Mouse (Mus musculus): Measurements from ENCODE around the gene Map7. TPM values are rescaled to one million over a fixed set of nuclear protein-coding genes. Genes with fewer than 3 reads are reported as not detected.

Gene Map7
- total RNA-seq, 1 experiment = 35.2 TPM

DNA sequence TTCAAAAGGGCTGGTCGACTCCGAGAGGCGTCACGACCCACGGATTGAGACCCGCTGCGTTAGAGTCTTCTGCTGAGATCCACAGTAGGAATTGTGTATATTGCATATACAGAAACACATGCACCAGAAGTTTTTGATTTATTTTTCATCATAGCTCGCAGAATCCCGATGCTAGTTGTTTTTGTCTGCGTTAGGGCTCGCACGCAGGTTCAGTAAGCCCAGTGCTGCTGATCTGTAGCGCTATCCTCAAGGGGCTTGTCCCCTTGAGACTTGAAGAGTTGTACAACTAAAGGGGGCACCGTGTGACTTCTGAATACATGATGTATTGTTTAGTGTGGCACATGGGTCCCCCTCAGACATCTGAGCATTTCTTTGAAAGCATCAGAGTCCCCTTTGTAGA, 41.2 kb upstream of the Map7 start:
- no peak overlapping the region for H3K27ac ChIP-seq (ENCODE audit: insufficient read depth, low read depth, low read length, poor library complexity, severe bottlenecking)
- in situ Hi-C loops (cut with MboI; ENCODE audit: low sequenced_read_pairs in 2 of 2, unreplicated experiment in 2 of 2) = loop anchor here in 1 of 2 experiments (25.0 kb wide), 1 partner anchor 395 kb away; the partner anchor contains the start of gene Il20ra
- H3K36me3 ChIP-seq (ENCODE audit: control insufficient read depth, insufficient read depth, low read length, poor library complexity, severe bottlenecking) = no peaks in the 10 kb centered on the region
- TF ChIP-seq CHD2 (IDR thresholded peaks at IDR 0.05; ENCODE audit: low read depth, low read length) = no peak
- TF ChIP-seq ZNF384 (IDR thresholded peaks at IDR 0.05; ENCODE audit: low read depth, low read length) = no peak
- no peak for TF ChIP-seq HCFC1 (IDR thresholded peaks at IDR 0.05; ENCODE audit: borderline replicate concordance, insufficient read depth, low read length)
- no peak for TF ChIP-seq ZC3H11A (IDR thresholded peaks at IDR 0.05; ENCODE audit: borderline replicate concordance, low read depth, low read length)
- no peak for TF ChIP-seq MAFK (IDR thresholded peaks at IDR 0.05; ENCODE audit: insufficient read depth, low read depth, low read length)
- peaks cover 0 to 2% of the 10 kb centered on the region in 2 experiments; a peak in 1 of 4 replicates for H3K4me1 ChIP-seq (ENCODE audit: control insufficient read depth in 2 of 2, insufficient read depth in 2 of 2, low read length in 2 of 2, poor library complexity in 1 of 2)
- no peak overlapping the region for H3K9ac ChIP-seq (ENCODE audit: insufficient read depth, low read depth, low read length, poor library complexity, severe bottlenecking)
- no peaks in the 10 kb centered on the region for H3K9me3 ChIP-seq (ENCODE audit: control insufficient read depth, insufficient read depth, low read depth, low read length)
- H3K4me3 ChIP-seq (ENCODE audit: insufficient read depth in 1 of 2, low read depth in 1 of 2, low read length in 2 of 2, poor library complexity in 1 of 2, severe bottlenecking in 1 of 2) = no peak overlapping the region
- no peak for DNase-seq (ENCODE audit: low read depth, low spot score)

DNA sequence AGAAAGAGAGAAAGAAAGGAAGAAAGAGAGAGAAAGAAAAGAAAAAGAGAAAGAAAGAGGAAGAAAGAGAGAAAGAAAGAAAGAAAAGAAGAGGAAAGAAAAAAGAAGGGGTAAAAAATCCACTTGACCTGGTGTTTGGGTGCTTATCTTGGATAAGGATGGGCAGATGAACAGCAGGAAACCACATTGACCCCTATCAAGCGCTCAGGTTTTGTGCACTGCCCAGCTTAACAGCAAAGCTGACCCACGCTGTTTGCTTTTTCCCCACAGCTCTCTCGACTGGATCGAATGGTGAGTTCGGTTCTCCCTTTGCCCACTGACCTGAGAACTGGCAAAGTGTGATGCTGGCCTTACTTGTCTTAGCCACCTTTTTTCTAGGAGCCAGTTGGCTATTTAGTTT, 36.8 kb upstream of the Map7 start:
- H3K4me3 ChIP-seq (ENCODE audit: insufficient read depth in 1 of 2, low read depth in 1 of 2, low read length in 2 of 2, poor library complexity in 1 of 2, severe bottlenecking in 1 of 2) = no peak overlapping the region
- no peaks in the 10 kb centered on the region for H3K4me1 ChIP-seq (ENCODE audit: control insufficient read depth in 2 of 2, insufficient read depth in 2 of 2, low read length in 2 of 2, poor library complexity in 1 of 2)
- H3K36me3 ChIP-seq (ENCODE audit: control insufficient read depth, insufficient read depth, low read length, poor library complexity, severe bottlenecking) = no peaks in the 10 kb centered on the region
- in situ Hi-C loops (cut with MboI; ENCODE audit: low sequenced_read_pairs in 2 of 2, unreplicated experiment in 2 of 2) = loop anchor here in 1 of 2 experiments (25.0 kb wide), 1 partner anchor 399 kb away; the partner anchor contains the start of gene Il20ra
- no peak for TF ChIP-seq CHD2 (IDR thresholded peaks at IDR 0.05; ENCODE audit: low read depth, low read length)
- TF ChIP-seq HCFC1 (IDR thresholded peaks at IDR 0.05; ENCODE audit: borderline replicate concordance, insufficient read depth, low read length) = no peak
- TF ChIP-seq MAFK (IDR thresholded peaks at IDR 0.05; ENCODE audit: insufficient read depth, low read depth, low read length) = no peak
- no peak for TF ChIP-seq ZNF384 (IDR thresholded peaks at IDR 0.05; ENCODE audit: low read depth, low read length)
- no peak for TF ChIP-seq ZC3H11A (IDR thresholded peaks at IDR 0.05; ENCODE audit: borderline replicate concordance, low read depth, low read length)
- no peak overlapping the region for H3K9ac ChIP-seq (ENCODE audit: insufficient read depth, low read depth, low read length, poor library complexity, severe bottlenecking)
- no peak for DNase-seq (ENCODE audit: low read depth, low spot score)
- H3K9me3 ChIP-seq (ENCODE audit: control insufficient read depth, insufficient read depth, low read depth, low read length) = no peaks in the 10 kb centered on the region
- H3K27ac ChIP-seq (ENCODE audit: insufficient read depth, low read depth, low read length, poor library complexity, severe bottlenecking) = no peak overlapping the region

DNA sequence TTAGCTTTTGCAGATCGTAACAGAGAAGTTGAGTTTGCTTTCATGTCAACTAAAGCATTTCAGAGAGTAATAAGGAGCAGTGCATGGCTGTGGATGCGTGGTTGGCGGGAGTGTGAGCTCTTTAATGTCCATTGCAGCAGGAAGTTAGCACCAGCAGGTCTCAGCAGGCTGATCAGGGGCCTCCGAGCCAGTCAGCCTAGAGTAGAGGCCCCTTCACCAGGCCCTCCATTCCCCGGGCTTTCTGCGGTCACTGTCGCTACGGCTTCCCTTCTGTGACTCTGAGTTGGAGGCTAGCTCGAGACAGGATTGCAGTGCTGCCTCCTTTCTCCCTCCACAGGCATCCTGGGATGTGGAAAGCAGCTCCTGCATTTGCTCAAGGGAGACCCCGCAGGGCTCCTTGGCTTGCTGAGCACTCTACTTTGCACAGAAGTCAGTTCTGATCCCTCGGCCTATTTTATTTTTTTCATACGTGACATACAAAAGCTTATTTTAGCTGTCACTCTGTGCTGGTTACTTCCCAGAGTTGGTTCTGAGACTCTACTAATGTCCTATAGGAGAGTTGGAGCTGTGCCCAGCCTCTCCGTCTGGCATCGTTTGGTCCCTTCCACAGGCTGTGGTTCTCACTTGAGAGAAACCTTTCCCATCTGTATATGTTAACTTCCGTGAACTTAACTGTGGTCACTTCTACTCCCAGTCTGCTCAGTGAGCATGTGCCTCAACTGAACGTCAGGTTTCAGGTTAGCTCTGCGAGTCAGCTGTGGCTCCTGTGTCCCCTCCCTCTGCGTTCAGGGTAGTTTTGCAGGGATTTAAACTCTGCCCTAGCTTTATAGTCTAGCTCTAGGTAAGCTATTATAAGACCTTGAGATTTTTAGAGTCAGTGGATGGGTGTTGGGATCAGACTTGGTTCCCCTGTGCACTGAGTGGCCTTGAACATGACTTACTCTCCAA, 36.0 kb upstream of the Map7 start:
- TF ChIP-seq HCFC1 (IDR thresholded peaks at IDR 0.05; ENCODE audit: borderline replicate concordance, insufficient read depth, low read length) (no peak), ZNF384 (IDR thresholded peaks at IDR 0.05; ENCODE audit: low read depth, low read length) (no peak), ZC3H11A (IDR thresholded peaks at IDR 0.05; ENCODE audit: borderline replicate concordance, low read depth, low read length) (no peak), MAFK (IDR thresholded peaks at IDR 0.05; ENCODE audit: insufficient read depth, low read depth, low read length) (no peak)
- DNase-seq (ENCODE audit: low read depth, low spot score) = no peak
- Histone ChIP-seq H3K36me3 (ENCODE audit: control insufficient read depth, insufficient read depth, low read length, poor library complexity, severe bottlenecking) (no peaks in the 10 kb centered on the region), H3K27ac (ENCODE audit: insufficient read depth, low read depth, low read length, poor library complexity, severe bottlenecking) (no peak overlapping the region; the same call in 1 of the 2 replicates), H3K9me3 (ENCODE audit: control insufficient read depth, insufficient read depth, low read depth, low read length) (no peaks in the 10 kb centered on the region), H3K9ac (ENCODE audit: insufficient read depth, low read depth, low read length, poor library complexity, severe bottlenecking) (no peak overlapping the region), H3K4me3 (ENCODE audit: insufficient read depth in 1 of 2, low read depth in 1 of 2, low read length in 2 of 2, poor library complexity in 1 of 2, severe bottlenecking in 1 of 2) (no peak overlapping the region), H3K4me1 (ENCODE audit: control insufficient read depth in 2 of 2, insufficient read depth in 2 of 2, low read length in 2 of 2, poor library complexity in 1 of 2) (no peaks in the 10 kb centered on the region)
- in situ Hi-C loops (cut with MboI; ENCODE audit: low sequenced_read_pairs in 2 of 2, unreplicated experiment in 2 of 2) = loop anchor here in 1 of 2 experiments (25.0 kb wide), 1 partner anchor 400 kb away; the partner anchor contains the start of gene Il20ra

DNA sequence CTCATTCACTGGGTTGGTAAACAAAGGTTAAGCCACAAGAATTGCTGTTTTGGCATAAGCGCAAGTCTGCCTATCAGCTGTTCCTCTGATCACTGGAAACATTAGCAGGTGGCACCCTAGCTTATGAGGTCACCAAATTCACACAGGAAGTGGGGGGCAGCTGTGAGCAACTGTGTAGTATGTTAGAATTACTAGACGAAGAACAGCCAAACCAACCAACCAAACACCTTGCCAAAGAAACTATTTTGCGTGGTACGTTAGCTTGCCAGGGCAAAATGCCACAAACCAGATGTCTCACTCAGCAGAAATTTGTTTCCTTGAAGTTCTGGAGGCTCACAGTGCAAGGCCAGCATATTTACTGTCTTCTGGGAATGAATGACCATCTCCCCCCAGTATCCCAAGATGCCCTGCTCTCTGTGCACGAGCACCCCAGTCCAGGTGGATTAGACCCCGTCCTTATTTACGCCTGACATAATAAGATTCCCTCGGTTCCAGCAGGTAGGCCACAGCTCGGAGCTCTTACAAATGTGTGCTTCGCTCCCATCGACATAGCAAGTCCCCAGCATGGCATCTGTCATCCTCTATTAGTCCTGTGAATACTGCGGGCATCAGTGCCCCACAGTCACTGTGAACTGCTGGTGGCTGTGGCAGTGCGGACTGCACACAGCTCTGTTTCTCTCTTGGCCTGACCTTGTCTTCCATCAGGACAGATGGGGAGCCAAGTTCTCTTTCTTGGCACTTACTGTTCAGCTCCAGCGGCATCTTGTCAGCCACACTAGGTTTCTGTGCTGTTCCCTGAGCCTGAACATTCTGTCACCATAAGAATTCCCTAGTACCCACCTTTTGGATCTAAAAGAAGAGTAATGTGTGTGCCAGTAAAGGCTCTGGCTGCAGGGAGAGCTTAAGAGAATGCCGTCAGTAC, 28.5 kb upstream of the Map7 start:
- no peaks in the 10 kb centered on the region for H3K9me3 ChIP-seq (ENCODE audit: control insufficient read depth, insufficient read depth, low read depth, low read length)
- no peaks in the 10 kb centered on the region for H3K36me3 ChIP-seq (ENCODE audit: control insufficient read depth, insufficient read depth, low read length, poor library complexity, severe bottlenecking)
- DNase-seq (ENCODE audit: low read depth, low spot score) = no peak
- H3K9ac ChIP-seq (ENCODE audit: insufficient read depth, low read depth, low read length, poor library complexity, severe bottlenecking) = no peak overlapping the region
- TF ChIP-seq MAFK (IDR thresholded peaks at IDR 0.05; ENCODE audit: insufficient read depth, low read depth, low read length) (no peak), CHD2 (IDR thresholded peaks at IDR 0.05; ENCODE audit: low read depth, low read length) (no peak)
- in situ Hi-C loops (cut with MboI; ENCODE audit: low sequenced_read_pairs in 2 of 2, unreplicated experiment in 2 of 2) = loop anchor here in 1 of 2 experiments (25.0 kb wide), 1 partner anchor 407 kb away; the partner anchor contains the start of gene Il20ra
- H3K4me1 ChIP-seq (ENCODE audit: control insufficient read depth in 2 of 2, insufficient read depth in 2 of 2, low read length in 2 of 2, poor library complexity in 1 of 2) = 0 out of 4 replicates have a peak, but pooled peaks cover 0 to 2% of the 10 kb centered on the region in 2 experiments
- no peak overlapping the region for H3K4me3 ChIP-seq (ENCODE audit: insufficient read depth in 1 of 2, low read depth in 1 of 2, low read length in 2 of 2, poor library complexity in 1 of 2, severe bottlenecking in 1 of 2)
- H3K27ac ChIP-seq (ENCODE audit: insufficient read depth, low read depth, low read length, poor library complexity, severe bottlenecking) = no peak overlapping the region

Data from ES-E14 (cell line).